Mouse (Mus musculus) splenic B cell, adult 2 months (primary cell): ENCODE results near the gene Ldb2.

ENCODE experiments used
- DNase-seq: peaks from one replicate; pipeline ENCODE4 v3.0.0-alpha.2; 2011; ENCODE audit warnings: low read depth, low spot score
- H3K27me3 ChIP-seq: 2 replicates; pipeline ENCODE4 v1.6.1; 2012; ENCODE audit warnings: mild to moderate bottlenecking, low read length, moderate library complexity, mixed read lengths; ENCODE audit not compliant: control insufficient read depth, poor library complexity, insufficient read depth, severe bottlenecking
- H3K36me3 ChIP-seq: 2 replicates; pipeline ENCODE4 v1.6.1; 2012; ENCODE audit warnings: mild to moderate bottlenecking, low read length, moderate library complexity, mixed read lengths; ENCODE audit not compliant: control insufficient read depth, poor library complexity, insufficient read depth, severe bottlenecking

Gene Ldb2

GRCm38 (mm10) chr5:44697993-44698392, 101.5 kb downstream of the Ldb2 start:
- DNase-seq: no peak
- H3K27me3 ChIP-seq: no peaks in the 10 kb centered on the region
- no peaks in the 10 kb centered on the region for H3K36me3 ChIP-seq

- no peaks in the 10 kb centered on the region for H3K36me3 ChIP-seq
- H3K27me3 ChIP-seq: no peaks in the 10 kb centered on the region
- no peak for DNase-seq
Measured at GRCm38 (mm10) chr5:44696548-44696947, 102.9 kb downstream of the Ldb2 start.

- Histone ChIP-seq H3K36me3 (no peaks in the 10 kb centered on the region), H3K27me3 (no peaks in the 10 kb centered on the region)
- DNase-seq: no peak
Measured at GRCm38 (mm10) chr5:44693674-44694073, 105.8 kb downstream of the Ldb2 start.

GRCm38 (mm10) chr5:44686344-44686743, 113.1 kb downstream of the Ldb2 start:
- H3K36me3 ChIP-seq: no peaks in the 10 kb centered on the region
- no peaks in the 10 kb centered on the region for H3K27me3 ChIP-seq
- DNase-seq: no peak

- Histone ChIP-seq H3K36me3 (no peaks in the 10 kb centered on the region), H3K27me3 (no peaks in the 10 kb centered on the region)
- no peak for DNase-seq
Measured at GRCm38 (mm10) chr5:44681054-44681638, 118.3 kb downstream of the Ldb2 start.

GRCm38 (mm10) chr5:44677814-44678213, 121.7 kb downstream of the Ldb2 start:
- no peak for DNase-seq
- no peaks in the 10 kb centered on the region for H3K36me3 ChIP-seq
- no peaks in the 10 kb centered on the region for H3K27me3 ChIP-seq

GRCm38 (mm10) chr5:44676145-44676754, 123.2 kb downstream of the Ldb2 start:
- Histone ChIP-seq H3K36me3 (no peaks in the 10 kb centered on the region), H3K27me3 (no peaks in the 10 kb centered on the region)
- DNase-seq: no peak

- no peaks in the 10 kb centered on the region for H3K36me3 ChIP-seq
- H3K27me3 ChIP-seq: no peaks in the 10 kb centered on the region
- no peak for DNase-seq
Measured at GRCm38 (mm10) chr5:44670336-44670735, 129.1 kb downstream of the Ldb2 start.

GRCm38 (mm10) chr5:44667907-44668306, 131.6 kb downstream of the Ldb2 start:
- no peak for DNase-seq
- Histone ChIP-seq H3K27me3 (no peaks in the 10 kb centered on the region), H3K36me3 (no peaks in the 10 kb centered on the region)

- Histone ChIP-seq H3K27me3 (no peaks in the 10 kb centered on the region), H3K36me3 (no peaks in the 10 kb centered on the region)
- no peak for DNase-seq
Measured at GRCm38 (mm10) chr5:44667383-44667782, 132.1 kb downstream of the Ldb2 start.

- H3K36me3 ChIP-seq: no peaks in the 10 kb centered on the region
- H3K27me3 ChIP-seq: no peaks in the 10 kb centered on the region
- DNase-seq: no peak
Measured at GRCm38 (mm10) chr5:44659651-44660050, 139.8 kb downstream of the Ldb2 start.

- DNase-seq: no peak
- H3K36me3 ChIP-seq: no peaks in the 10 kb centered on the region
- no peaks in the 10 kb centered on the region for H3K27me3 ChIP-seq
Measured at GRCm38 (mm10) chr5:44656707-44657106, 142.8 kb downstream of the Ldb2 start.

GRCm38 (mm10) chr5:44654403-44654802, 145.1 kb downstream of the Ldb2 start:
- DNase-seq: no peak
- H3K27me3 ChIP-seq: no peaks in the 10 kb centered on the region
- H3K36me3 ChIP-seq: no peaks in the 10 kb centered on the region

GRCm38 (mm10) chr5:44646842-44647190, 152.7 kb downstream of the Ldb2 start:
- Histone ChIP-seq H3K27me3 (no peaks in the 10 kb centered on the region), H3K36me3 (no peaks in the 10 kb centered on the region)
- DNase-seq: no peak

- H3K27me3 ChIP-seq: no peaks in the 10 kb centered on the region
- H3K36me3 ChIP-seq: no peaks in the 10 kb centered on the region
- no peak for DNase-seq
Measured at GRCm38 (mm10) chr5:44645952-44646841, 153.3 kb downstream of the Ldb2 start.
